Mouse (Mus musculus) lung, adult 2 months (tissue): ENCODE measurements at regions not wholly inside any gene's neighbourhood (a gene's known extent, or its start where the extent isn't known, plus 50 kb on each side); places are given as distances from the start of the nearest gene placed in this dataset.

ENCODE experiments used
- CTCF ChIP-seq: fragments of 200-500 bp; IDR thresholded peaks from 2 replicates; pipeline ENCODE4 v1.5.1; 2011; ENCODE audit warnings: mild to moderate bottlenecking, low read length, control low read depth; ENCODE audit not compliant: insufficient read depth
- POLR2A ChIP-seq: fragments of 200-500 bp; IDR thresholded peaks from 2 replicates; pipeline ENCODE4 v1.6.1; 2011; ENCODE audit warnings: low read depth, mild to moderate bottlenecking, control low read depth, low read length, borderline replicate concordance; ENCODE audit errors: extremely low read depth

DNA sequence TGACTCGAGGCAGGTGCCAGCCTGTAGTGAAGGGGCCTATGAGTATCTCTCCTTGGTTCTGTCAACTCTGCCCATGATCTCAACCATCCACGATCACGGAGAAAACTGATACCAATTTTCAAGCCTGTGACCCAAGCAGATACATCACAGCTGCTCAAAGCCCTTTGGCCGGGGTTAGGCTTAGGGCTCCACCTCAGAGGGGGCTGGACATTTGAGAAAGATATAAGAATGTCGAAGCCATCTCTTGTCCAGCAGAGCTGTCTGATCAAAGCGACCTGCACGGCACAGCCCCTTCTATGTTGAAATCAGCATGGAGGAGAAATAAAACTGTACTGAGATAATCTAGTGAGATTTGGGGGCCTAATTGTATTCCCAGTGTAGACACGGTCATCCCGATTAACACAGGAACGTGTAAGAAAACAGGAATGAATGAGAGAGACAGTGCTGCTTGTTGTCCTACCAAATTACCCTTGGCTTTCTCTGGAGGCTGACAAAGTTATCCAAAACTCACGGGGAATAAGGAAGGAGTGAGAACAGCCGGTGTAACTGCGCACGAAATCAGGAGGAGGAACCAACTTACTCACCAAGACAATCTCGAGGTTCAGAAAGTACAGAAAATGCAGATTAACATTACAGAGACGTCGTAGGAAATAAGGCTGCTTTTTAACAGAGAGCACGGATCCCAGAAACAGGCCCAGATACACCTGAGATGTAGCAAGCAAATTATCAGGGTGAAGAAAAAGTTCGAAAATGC is 212.7 kb upstream of the Amigo2 start:
- no peak for TF ChIP-seq POLR2A
- TF ChIP-seq CTCF = no peak
